Mouse (Mus musculus): Measurements from ENCODE around the gene Npsr1. TPM values are rescaled to one million over a fixed set of nuclear protein-coding genes. Genes with fewer than 3 reads are reported as not detected.

Npsr1 gene
- polyA plus RNA-seq, 1 experiment from 2014 or later: not detected

GRCm38 (mm10) chr9:24307400-24307799 lies 209.6 kb downstream of the Npsr1 start:
- no peak overlapping the region for H3K4me3 ChIP-seq (ENCODE audit: low read length)
- no peak overlapping the region for H3K9ac ChIP-seq (ENCODE audit: low read length)
- ATAC-seq (replicated peaks; ENCODE audit: extremely low read depth, insufficient read depth, low FRiP score): no peak
- no peaks in the 10 kb centered on the region for H3K36me3 ChIP-seq (ENCODE audit: control insufficient read depth, insufficient read depth)
- H3K4me2 ChIP-seq (ENCODE audit: low read depth, low read length): no peak overlapping the region
- H3K9me3 ChIP-seq (replicated peaks; ENCODE audit: control insufficient read depth, low read length): 0 out of 2 replicates have a peak, but pooled peaks cover 4% of the 10 kb centered on the region
- 55% methylated on average over 3 of the region's 3 CpGs for WGBS
- no peak overlapping the region for H3K27ac ChIP-seq (ENCODE audit: low read length)
- no peaks in the 10 kb centered on the region for H3K4me1 ChIP-seq (ENCODE audit: control insufficient read depth, insufficient read depth, low read length)
- H3K27me3 ChIP-seq (ENCODE audit: control insufficient read depth, insufficient read depth, low read length): no peaks in the 10 kb centered on the region

GRCm38 (mm10) chr9:24315835-24316234 lies 218.0 kb downstream of the Npsr1 start:
- H3K4me2 ChIP-seq (ENCODE audit: low read depth, low read length): no peak overlapping the region
- no peaks in the 10 kb centered on the region for H3K27me3 ChIP-seq (ENCODE audit: control insufficient read depth, insufficient read depth, low read length)
- no peak overlapping the region for H3K27ac ChIP-seq (ENCODE audit: low read length)
- H3K9ac ChIP-seq (ENCODE audit: low read length): no peak overlapping the region
- no peaks in the 10 kb centered on the region for H3K9me3 ChIP-seq (replicated peaks; ENCODE audit: control insufficient read depth, low read length)
- ATAC-seq (replicated peaks; ENCODE audit: extremely low read depth, insufficient read depth, low FRiP score): no peak
- no peaks in the 10 kb centered on the region for H3K36me3 ChIP-seq (ENCODE audit: control insufficient read depth, insufficient read depth)
- H3K4me3 ChIP-seq (ENCODE audit: low read length): no peak overlapping the region
- no peaks in the 10 kb centered on the region for H3K4me1 ChIP-seq (ENCODE audit: control insufficient read depth, insufficient read depth, low read length)
- 86% methylated on average over 2 of the region's 2 CpGs for WGBS

GRCm38 (mm10) chr9:24331661-24332060 lies 233.9 kb downstream of the Npsr1 start:
- H3K4me2 ChIP-seq (ENCODE audit: low read depth, low read length): no peak overlapping the region
- H3K27ac ChIP-seq (ENCODE audit: low read length): no peak overlapping the region
- no peaks in the 10 kb centered on the region for H3K4me1 ChIP-seq (ENCODE audit: control insufficient read depth, insufficient read depth, low read length)
- H3K36me3 ChIP-seq (ENCODE audit: control insufficient read depth, insufficient read depth): no peaks in the 10 kb centered on the region
- no peak overlapping the region for H3K9ac ChIP-seq (ENCODE audit: low read length)
- H3K27me3 ChIP-seq (ENCODE audit: control insufficient read depth, insufficient read depth, low read length): no peaks in the 10 kb centered on the region
- 62% methylated on average over 2 of the region's 2 CpGs for WGBS
- ATAC-seq (replicated peaks; ENCODE audit: extremely low read depth, insufficient read depth, low FRiP score): no peak
- H3K9me3 ChIP-seq (replicated peaks; ENCODE audit: control insufficient read depth, low read length): no peaks in the 10 kb centered on the region
- no peak overlapping the region for H3K4me3 ChIP-seq (ENCODE audit: low read length)

- 60% methylated on average over 3 of the region's 3 CpGs for WGBS
- Histone ChIP-seq H3K9ac (ENCODE audit: low read length) (no peak overlapping the region), H3K36me3 (ENCODE audit: control insufficient read depth, insufficient read depth) (no peaks in the 10 kb centered on the region), H3K4me2 (ENCODE audit: low read depth, low read length) (no peak overlapping the region), H3K9me3 (replicated peaks; ENCODE audit: control insufficient read depth, low read length) (no peaks in the 10 kb centered on the region), H3K4me1 (ENCODE audit: control insufficient read depth, insufficient read depth, low read length) (no peaks in the 10 kb centered on the region), H3K4me3 (ENCODE audit: low read length) (no peak overlapping the region), H3K27me3 (ENCODE audit: control insufficient read depth, insufficient read depth, low read length) (no peaks in the 10 kb centered on the region), H3K27ac (ENCODE audit: low read length) (no peak overlapping the region)
- ATAC-seq (replicated peaks; ENCODE audit: extremely low read depth, insufficient read depth, low FRiP score): no peak
Measured at GRCm38 (mm10) chr9:24341321-24341720, 243.5 kb downstream of the Npsr1 start.

- H3K9ac ChIP-seq (ENCODE audit: low read length): no peak overlapping the region
- H3K4me3 ChIP-seq (ENCODE audit: low read length): no peak overlapping the region
- no peak overlapping the region for H3K27ac ChIP-seq (ENCODE audit: low read length)
- H3K4me2 ChIP-seq (ENCODE audit: low read depth, low read length): no peak overlapping the region
- H3K27me3 ChIP-seq (ENCODE audit: control insufficient read depth, insufficient read depth, low read length): no peaks in the 10 kb centered on the region
- no peaks in the 10 kb centered on the region for H3K4me1 ChIP-seq (ENCODE audit: control insufficient read depth, insufficient read depth, low read length)
- no peaks in the 10 kb centered on the region for H3K36me3 ChIP-seq (ENCODE audit: control insufficient read depth, insufficient read depth)
- 40% methylated on average over 1 of the region's 1 CpGs for WGBS
- no peaks in the 10 kb centered on the region for H3K9me3 ChIP-seq (replicated peaks; ENCODE audit: control insufficient read depth, low read length)
- no peak for ATAC-seq (replicated peaks; ENCODE audit: extremely low read depth, insufficient read depth, low FRiP score)
Measured at GRCm38 (mm10) chr9:24347011-24347410, 249.2 kb downstream of the Npsr1 start.

GRCm38 (mm10) chr9:24349510-24349909 lies 251.7 kb downstream of the Npsr1 start:
- H3K27me3 ChIP-seq (ENCODE audit: control insufficient read depth, insufficient read depth, low read length): no peaks in the 10 kb centered on the region
- no peaks in the 10 kb centered on the region for H3K36me3 ChIP-seq (ENCODE audit: control insufficient read depth, insufficient read depth)
- 64% methylated on average over 2 of the region's 2 CpGs for WGBS
- no peaks in the 10 kb centered on the region for H3K4me1 ChIP-seq (ENCODE audit: control insufficient read depth, insufficient read depth, low read length)
- no peak overlapping the region for H3K4me2 ChIP-seq (ENCODE audit: low read depth, low read length)
- no peak overlapping the region for H3K4me3 ChIP-seq (ENCODE audit: low read length)
- H3K9ac ChIP-seq (ENCODE audit: low read length): no peak overlapping the region
- no peak for ATAC-seq (replicated peaks; ENCODE audit: extremely low read depth, insufficient read depth, low FRiP score)
- no peaks in the 10 kb centered on the region for H3K9me3 ChIP-seq (replicated peaks; ENCODE audit: control insufficient read depth, low read length)
- no peak overlapping the region for H3K27ac ChIP-seq (ENCODE audit: low read length)

- no peak for ATAC-seq (replicated peaks; ENCODE audit: extremely low read depth, insufficient read depth, low FRiP score)
- WGBS: 88% methylated on average over 3 of the region's 3 CpGs
- H3K4me3 ChIP-seq (ENCODE audit: low read length): no peak overlapping the region
- no peak overlapping the region for H3K9ac ChIP-seq (ENCODE audit: low read length)
- H3K9me3 ChIP-seq (replicated peaks; ENCODE audit: control insufficient read depth, low read length): no peaks in the 10 kb centered on the region
- no peaks in the 10 kb centered on the region for H3K27me3 ChIP-seq (ENCODE audit: control insufficient read depth, insufficient read depth, low read length)
- no peaks in the 10 kb centered on the region for H3K4me1 ChIP-seq (ENCODE audit: control insufficient read depth, insufficient read depth, low read length)
- H3K4me2 ChIP-seq (ENCODE audit: low read depth, low read length): no peak overlapping the region
- no peak overlapping the region for H3K27ac ChIP-seq (ENCODE audit: low read length)
- H3K36me3 ChIP-seq (ENCODE audit: control insufficient read depth, insufficient read depth): no peaks in the 10 kb centered on the region
Measured at GRCm38 (mm10) chr9:24351402-24351801, 253.6 kb downstream of the Npsr1 start.

Data from heart, embryonic 16.5 days (tissue).